Mouse (Mus musculus) G1E-ER4 (cell line): ENCODE measurements around the gene Uap1. TPM values are rescaled to one million over a fixed set of nuclear protein-coding genes. Genes with fewer than 3 reads are reported as not detected.

Source experiments
- GATA1 ChIP-seq: IDR thresholded peaks from one replicate; pipeline ENCODE4 v1.8.0; 2012; ENCODE audit warnings: low read length, inconsistent platforms
- polyA plus RNA-seq: library from polyadenylated mRNA; stranded (reverse); fragments of >175 nt; gene quantifications from 2 replicates; pipeline ENCODE4 v1.2.3, GENCODE M21; 2012

Gene Uap1
- polyA plus RNA-seq, 1 experiment, result 33.2 TPM

- no peak for TF ChIP-seq GATA1
Observed at GRCm38 (mm10) chr1:170149756-170150155, 25.0 kb downstream of the Uap1 start.

- peak; percentile 78 for TF ChIP-seq GATA1
Observed at GRCm38 (mm10) chr1:170148536-170148935, 26.2 kb downstream of the Uap1 start.

GRCm38 (mm10) chr1:170147651-170148448 is 26.9 kb downstream of the Uap1 start:
- TF ChIP-seq GATA1, result no peak

GRCm38 (mm10) chr1:170145606-170146005 is 29.2 kb downstream of the Uap1 start:
- TF ChIP-seq GATA1, result no peak

GRCm38 (mm10) chr1:170142256-170142871 is 32.4 kb downstream of the Uap1 start:
- no peak for TF ChIP-seq GATA1

GRCm38 (mm10) chr1:170141626-170142025 is 33.1 kb downstream of the Uap1 start:
- TF ChIP-seq GATA1, result no peak

GRCm38 (mm10) chr1:170136351-170137009 is 38.3 kb downstream of the Uap1 start:
- TF ChIP-seq GATA1, result no peak

- TF ChIP-seq GATA1, result no peak
Observed at GRCm38 (mm10) chr1:170134264-170134663, 40.5 kb downstream of the Uap1 start.

GRCm38 (mm10) chr1:170130962-170131361 is 43.8 kb downstream of the Uap1 start:
- TF ChIP-seq GATA1, result no peak

GRCm38 (mm10) chr1:170124644-170125043 is 50.1 kb downstream of the Uap1 start:
- TF ChIP-seq GATA1, result no peak

GRCm38 (mm10) chr1:170113616-170114015 is 61.1 kb downstream of the Uap1 start:
- no peak for TF ChIP-seq GATA1

GRCm38 (mm10) chr1:170112261-170112660 is 62.5 kb downstream of the Uap1 start:
- no peak for TF ChIP-seq GATA1

GRCm38 (mm10) chr1:170111651-170112226 is 63.0 kb downstream of the Uap1 start:
- no peak for TF ChIP-seq GATA1

GRCm38 (mm10) chr1:170110516-170111332 is 64.0 kb downstream of the Uap1 start, which contains the start of gene Ddr2:
Ddr2 (minus strand) TSS chr1:170110762.
- TF ChIP-seq GATA1, result no peak
